Mouse (Mus musculus): ENCODE measurements at regions not wholly inside any gene's neighbourhood (a gene's known extent, or its start where the extent isn't known, plus 50 kb on each side); places are given as distances from the start of the nearest gene placed in this dataset.
A peak's percentile ranks its signal among the peaks of the same experiment; 100 is the strongest.

- no peak for DNase-seq (ENCODE audit: extremely low spot score in 1 of 2, low spot score in 1 of 2)
These were observed 64.8 kb upstream of the Daam1 start for GRCm38 (mm10) chr12:71766086-71766485.

GRCm38 (mm10) chr12:71766636-71767035, 64.2 kb upstream of the Daam1 start:
- no peak for DNase-seq (ENCODE audit: extremely low spot score in 1 of 2, low spot score in 1 of 2)

GRCm38 (mm10) chr12:71767896-71768295, 63.0 kb upstream of the Daam1 start:
- no peak for DNase-seq (ENCODE audit: extremely low spot score in 1 of 2, low spot score in 1 of 2)

- peak; percentile 72 to 97 for DNase-seq (ENCODE audit: extremely low spot score in 1 of 2, low spot score in 1 of 2)
These were observed 62.4 kb upstream of the Daam1 start for GRCm38 (mm10) chr12:71768471-71768870.

GRCm38 (mm10) chr12:71768890-71769289, 62.0 kb upstream of the Daam1 start:
- DNase-seq (ENCODE audit: extremely low spot score in 1 of 2, low spot score in 1 of 2): no peak

- no peak for DNase-seq (ENCODE audit: extremely low spot score in 1 of 2, low spot score in 1 of 2)
These were observed 61.6 kb upstream of the Daam1 start for GRCm38 (mm10) chr12:71769302-71769701.

- DNase-seq (ENCODE audit: extremely low spot score in 1 of 2, low spot score in 1 of 2): no peak
These were observed 57.0 kb upstream of the Daam1 start for GRCm38 (mm10) chr12:71773891-71774290.

- DNase-seq (ENCODE audit: extremely low spot score in 1 of 2, low spot score in 1 of 2): no peak
These were observed 55.8 kb upstream of the Daam1 start for GRCm38 (mm10) chr12:71775126-71775525.

GRCm38 (mm10) chr12:71778137-71778536, 52.7 kb upstream of the Daam1 start:
- DNase-seq (ENCODE audit: extremely low spot score in 1 of 2, low spot score in 1 of 2): peak; percentile 14 to 31

- DNase-seq (ENCODE audit: extremely low spot score in 1 of 2, low spot score in 1 of 2): no peak
These were observed 51.9 kb upstream of the Daam1 start for GRCm38 (mm10) chr12:71778948-71779347.

GRCm38 (mm10) chr12:71779418-71779817, 51.5 kb upstream of the Daam1 start:
- DNase-seq (ENCODE audit: extremely low spot score in 1 of 2, low spot score in 1 of 2): no peak
